Mouse (Mus musculus) cortical plate, adult 2 months (tissue): ENCODE measurements around the gene Plppr4. TPM values are rescaled to one million over a fixed set of nuclear protein-coding genes. Genes with fewer than 3 reads are reported as not detected.

Source experiments
- H3K27ac ChIP-seq: fragments of 200-500 bp; 2 replicates; pipeline ENCODE4 v1.5.1; 2012; ENCODE audit warnings: low read length, control low read depth, inconsistent platforms; ENCODE audit not compliant: insufficient read depth
- H3K4me1 ChIP-seq: fragments of 200-500 bp; 2 replicates; pipeline ENCODE4 v1.6.1; 2011; ENCODE audit warnings: low read length; ENCODE audit not compliant: control insufficient read depth, insufficient read depth
- H3K4me3 ChIP-seq: fragments of 200-500 bp; 2 replicates; pipeline ENCODE4 v1.5.1; 2011; ENCODE audit warnings: mild to moderate bottlenecking, low read length, control low read depth; ENCODE audit not compliant: insufficient read depth
- CTCF ChIP-seq: fragments of 200-500 bp; IDR thresholded peaks from 2 replicates; pipeline ENCODE4 v1.5.1; 2011; ENCODE audit warnings: mild to moderate bottlenecking, control low read depth, low read length; ENCODE audit not compliant: insufficient read depth; ENCODE audit errors: extremely low read depth
- POLR2A ChIP-seq: fragments of 200-500 bp; IDR thresholded peaks from 2 replicates; pipeline ENCODE4 v1.6.1; 2011; ENCODE audit warnings: mild to moderate bottlenecking, low read length, control low read depth; ENCODE audit not compliant: insufficient read depth; ENCODE audit errors: extremely low read depth
- polyA plus RNA-seq: library from polyadenylated mRNA; depleted of rRNA; stranded (reverse); fragments of >200 nt; gene quantifications from 2 replicates; pipeline ENCODE4 v1.2.3, GENCODE M21; 2012; rRNA removed

Plppr4 gene
- polyA plus RNA-seq: 85.7 and 95.5 TPM in 2 replicates

GRCm38 (mm10) chr3:117360528-117360927 is at the start of gene Plppr4:
Plppr4 (minus strand) TSS chr3:117360876.
- Histone ChIP-seq H3K4me3 (peak within 1 kb of the TSS; percentile 96), H3K27ac (peak within 1 kb of the TSS; percentile 99), H3K4me1 (peaks cover 4% of the 10 kb centered on the region)
- TF ChIP-seq CTCF (no peak), POLR2A (no peak)

GRCm38 (mm10) chr3:117405821-117406220 is 45.1 kb upstream of the Plppr4 start:
- no peak for TF ChIP-seq CTCF
- TF ChIP-seq POLR2A: no peak
- H3K4me3 ChIP-seq: no peak overlapping the region
- H3K4me1 ChIP-seq: no peaks in the 10 kb centered on the region
- H3K27ac ChIP-seq: no peak overlapping the region

GRCm38 (mm10) chr3:117403740-117404139 is 43.1 kb upstream of the Plppr4 start:
- TF ChIP-seq CTCF (no peak), POLR2A (no peak)
- Histone ChIP-seq H3K27ac (no peak overlapping the region), H3K4me3 (no peak overlapping the region), H3K4me1 (no peaks in the 10 kb centered on the region)

- H3K4me1 ChIP-seq: no peaks in the 10 kb centered on the region
- TF ChIP-seq POLR2A (no peak), CTCF (no peak)
- no peak overlapping the region for H3K27ac ChIP-seq
- H3K4me3 ChIP-seq: no peak overlapping the region
Measured at GRCm38 (mm10) chr3:117366041-117366440, 5.4 kb upstream of the Plppr4 start.

GRCm38 (mm10) chr3:117359686-117360521 is 772 bp downstream of the Plppr4 start:
- no peak for TF ChIP-seq CTCF
- peak; percentile 95 for TF ChIP-seq POLR2A
- Histone ChIP-seq H3K4me3 (peak overlapping the region; percentile 96), H3K4me1 (peaks cover 8% of the 10 kb centered on the region), H3K27ac (peak overlapping the region; percentile 99)

GRCm38 (mm10) chr3:117358981-117359628 is 1.6 kb downstream of the Plppr4 start:
- H3K27ac ChIP-seq: peak overlapping the region; percentile 99
- TF ChIP-seq CTCF (no peak), POLR2A (peak; percentile 11; the same call in 1 of the 2 replicates)
- H3K4me3 ChIP-seq: peak overlapping the region; percentile 96
- peaks cover 10% of the 10 kb centered on the region for H3K4me1 ChIP-seq

- TF ChIP-seq POLR2A: no peak
- no peak for TF ChIP-seq CTCF
- peaks cover 10% of the 10 kb centered on the region for H3K4me1 ChIP-seq
- H3K4me3 ChIP-seq: peak overlapping the region; percentile 55
- H3K27ac ChIP-seq: peak overlapping the region; percentile 47; the same call in 1 of the 2 replicates
Measured at GRCm38 (mm10) chr3:117357367-117357766, 3.3 kb downstream of the Plppr4 start.

- H3K4me1 ChIP-seq: peaks cover 10% of the 10 kb centered on the region
- H3K4me3 ChIP-seq: no peak overlapping the region
- no peak overlapping the region for H3K27ac ChIP-seq
- TF ChIP-seq POLR2A (no peak), CTCF (no peak)
Measured at GRCm38 (mm10) chr3:117353940-117354339, 6.7 kb downstream of the Plppr4 start.

GRCm38 (mm10) chr3:117346351-117346750 is 14.3 kb downstream of the Plppr4 start:
- no peak for TF ChIP-seq CTCF
- Histone ChIP-seq H3K27ac (no peak overlapping the region), H3K4me3 (no peak overlapping the region), H3K4me1 (peaks cover 8% of the 10 kb centered on the region)
